Comparison of ENCODE assay signal across 8 mouse cellular contexts in genomic region chr4:100988231-100988799, GRCm38 (mm10). TPM values are rescaled to one million over a fixed set of nuclear protein-coding genes. Genes with fewer than 3 reads are reported as not detected.
DNase-seq lines count a peak whose midpoint lies in the region.

No protein-coding gene starts in this region.

- peak; percentile 9 for DNase-seq in adrenal gland, postnatal 25 days
- no peak for DNase-seq in adrenal gland, adult 18-20 months (ENCODE audit: low spot score in 2 of 2)
- peak; percentile 26 to 32 for DNase-seq in left cerebral cortex, adult 18-20 months (ENCODE audit: low spot score in 2 of 2)
- DNase-seq in left cerebral cortex, adult 8-10 months (ENCODE audit: low spot score in 2 of 2): no peak
- DNase-seq in embryo, embryonic 10.5 days (ENCODE audit: low spot score): peak; percentile 75
- peak; percentile 35 for DNase-seq in lung, postnatal 25 days (ENCODE audit: low spot score)
- DNase-seq in ovary, postnatal 10 days (ENCODE audit: low spot score): no peak
- no peak for DNase-seq in urinary bladder, postnatal 36 days (ENCODE audit: low spot score in 2 of 2)

RNA-seq across cellular contexts. Expression of gene Gm10577, which starts 32.2 kb away (rescaled TPM):
- total RNA-seq in adrenal gland, postnatal 25 days (2021): not detected in 2 replicates
- total RNA-seq in adrenal gland, adult 18-20 months (2021): not detected
- total RNA-seq in left cerebral cortex, adult 18-20 months (2021): not detected
- not detected for total RNA-seq in left cerebral cortex, adult 8-10 months (2022)

Comparison
In these comparisons a context has a peak if more than half of its experiments do, and no peak if none do; other contexts are left out.
1. DNase-seq: peak in adrenal gland, postnatal 25 days (single experiment), left cerebral cortex, adult 18-20 months (2 of 2), embryo, embryonic 10.5 days (single experiment) and lung, postnatal 25 days (single experiment); none in adrenal gland, adult 18-20 months (0 of 2), left cerebral cortex, adult 8-10 months (0 of 2), ovary, postnatal 10 days (single experiment) and urinary bladder, postnatal 36 days (0 of 2).